Mouse (Mus musculus) T-helper 2 cell (primary cell): ENCODE measurements around the gene Trpv4.

ENCODE experiments used
- in situ Hi-C: fragments of 300-600 bp; cut with MboI, MseI; formaldehyde crosslinking; loops from one replicate; pipeline ENCODE4 v1.15.1; 2025; ENCODE audit warnings: high pct_unique_total_duplicates

Gene Trpv4

DNA sequence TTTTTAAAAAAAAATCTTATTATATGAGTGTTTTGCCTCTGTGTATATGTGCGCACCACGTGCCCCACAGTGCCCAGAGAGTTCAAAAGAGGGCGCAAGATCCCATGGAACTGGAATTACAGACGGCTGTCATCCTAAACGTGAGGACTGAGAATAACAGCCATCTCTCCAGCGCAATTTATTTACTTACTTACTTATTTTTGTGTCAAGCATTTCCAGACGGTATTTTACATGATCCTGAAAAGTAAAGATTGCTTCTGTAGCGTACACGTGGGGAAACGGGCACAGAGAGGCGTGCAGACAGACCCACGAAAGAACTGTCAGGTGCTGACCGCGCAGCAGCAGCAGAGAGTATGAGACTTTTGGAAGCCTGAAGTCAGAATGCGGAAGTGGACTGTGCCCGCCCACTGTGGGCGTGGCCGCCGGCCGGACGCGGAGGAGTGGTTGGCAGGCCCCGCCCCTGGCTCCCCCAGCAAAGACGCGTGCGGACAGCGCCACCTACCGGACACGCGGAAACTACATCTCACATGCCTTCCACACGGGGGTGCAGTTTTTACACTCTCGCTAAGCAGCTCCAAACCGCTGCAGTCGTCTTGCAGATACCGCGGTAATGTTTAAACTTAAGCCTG is 9.1 kb upstream of the Trpv4 start:
- in situ Hi-C loops = no loop called here

- in situ Hi-C loops = no loop called here
Measured at GRCm38 (mm10) chr5:114666659-114667058, 8.4 kb upstream of the Trpv4 start.

DNA sequence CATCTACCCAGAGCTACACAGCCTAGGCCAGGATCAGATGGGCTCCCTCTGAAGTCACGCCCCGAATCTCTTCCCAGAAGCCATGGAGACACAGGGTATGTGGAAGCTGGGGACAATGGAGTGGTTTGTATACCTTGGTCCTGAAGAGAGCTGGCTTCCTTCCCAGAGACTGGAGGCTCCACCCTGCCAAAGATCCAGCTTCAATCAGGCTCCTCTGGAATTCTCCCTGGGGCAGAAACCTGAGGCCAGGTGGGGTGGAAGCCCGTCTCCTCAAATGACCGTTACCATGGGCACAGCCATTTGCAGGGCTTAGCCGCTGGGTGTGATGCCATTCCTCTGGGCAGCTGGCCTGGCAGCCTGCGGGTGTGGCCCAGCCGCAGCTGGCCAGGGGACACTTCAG is 6.5 kb upstream of the Trpv4 start:
- in situ Hi-C loops = no loop called here

DNA sequence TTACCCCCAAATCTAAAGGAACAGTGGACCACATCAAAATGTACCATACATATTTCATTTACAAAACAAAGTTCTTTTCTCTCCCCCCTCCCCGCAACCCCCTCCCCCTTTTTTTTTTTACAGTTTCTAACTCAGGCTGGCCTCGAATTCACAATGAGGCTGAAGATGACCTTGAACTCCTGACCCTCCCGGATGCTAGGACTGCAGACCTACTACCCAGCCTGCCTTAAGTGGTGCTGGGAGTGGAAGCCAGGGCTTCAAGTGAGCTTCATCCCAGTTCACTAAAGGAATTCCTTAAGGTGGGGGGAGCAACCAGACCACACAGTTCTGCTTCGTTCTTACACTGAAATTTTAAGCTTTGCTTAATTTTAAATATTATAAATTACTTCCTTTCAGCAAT is 5.9 kb upstream of the Trpv4 start:
- in situ Hi-C loops = no loop called here

GRCm38 (mm10) chr5:114661029-114661428 is 2.8 kb upstream of the Trpv4 start:
- in situ Hi-C loops = no loop called here

- in situ Hi-C loops = no loop called here
Measured at GRCm38 (mm10) chr5:114657426-114657825, 795 bp downstream of the Trpv4 start.

DNA sequence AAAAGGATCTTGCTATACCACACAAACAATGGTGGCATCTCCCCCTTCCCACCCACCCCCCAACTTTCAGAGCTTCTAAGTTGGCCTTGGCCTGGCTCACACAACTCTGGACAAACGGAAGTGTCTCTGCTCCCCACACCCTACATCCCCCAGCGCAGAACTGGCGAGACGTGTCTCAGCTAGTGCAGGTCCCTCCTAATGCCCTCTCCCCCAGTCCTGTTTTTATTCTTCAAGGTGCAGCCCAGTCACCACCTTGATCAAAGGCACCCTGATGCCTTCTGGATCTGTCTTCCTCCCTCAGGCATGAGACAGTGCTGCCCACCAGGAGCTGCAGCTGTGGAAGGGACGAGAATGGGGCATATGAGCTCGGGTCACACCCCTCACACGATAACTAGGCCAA is 1.9 kb downstream of the Trpv4 start:
- in situ Hi-C loops = no loop called here

DNA sequence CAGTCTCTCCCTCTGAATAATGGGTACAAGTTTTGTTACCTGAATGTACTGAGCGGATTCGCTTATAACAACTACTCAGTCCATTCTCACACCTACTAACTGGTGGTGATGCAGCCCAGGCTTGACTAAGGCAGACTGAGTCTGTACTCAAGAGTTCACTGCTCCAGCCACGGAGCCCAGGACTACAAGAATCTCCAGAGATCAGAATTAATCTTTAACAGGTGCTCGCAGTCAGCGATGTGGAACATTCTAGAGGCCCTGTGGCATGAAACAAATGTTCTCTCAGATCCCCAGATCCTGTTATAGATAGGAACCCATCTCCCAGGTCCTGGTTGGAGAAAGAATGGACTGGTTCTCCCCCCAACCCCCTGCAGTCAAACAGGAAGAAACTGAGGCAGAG is 2.5 kb downstream of the Trpv4 start:
- in situ Hi-C loops = no loop called here

GRCm38 (mm10) chr5:114653656-114654437 is 4.4 kb downstream of the Trpv4 start:
- in situ Hi-C loops = no loop called here

- in situ Hi-C loops = no loop called here
Measured at GRCm38 (mm10) chr5:114651449-114651848, 6.8 kb downstream of the Trpv4 start.

DNA sequence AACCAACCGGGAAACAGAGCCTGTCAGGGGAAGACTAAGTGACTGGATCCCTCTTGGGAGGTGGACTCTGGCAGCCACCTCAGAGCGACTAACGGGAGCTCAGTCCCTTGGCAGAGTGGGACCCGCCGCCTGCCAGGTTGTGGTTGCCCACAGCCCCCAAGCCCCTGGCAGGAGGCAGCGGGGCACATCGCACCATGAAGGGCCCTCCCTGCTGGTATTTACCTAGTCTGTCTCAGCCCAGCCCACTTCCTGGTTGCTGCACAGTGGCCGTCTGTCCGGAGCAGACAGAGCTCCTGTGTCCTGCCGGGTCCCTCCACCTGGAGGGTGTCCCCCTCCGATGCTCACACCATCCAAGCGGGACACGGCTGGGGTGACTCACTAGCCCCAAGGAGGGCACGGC is 7.2 kb downstream of the Trpv4 start:
- in situ Hi-C loops = no loop called here

DNA sequence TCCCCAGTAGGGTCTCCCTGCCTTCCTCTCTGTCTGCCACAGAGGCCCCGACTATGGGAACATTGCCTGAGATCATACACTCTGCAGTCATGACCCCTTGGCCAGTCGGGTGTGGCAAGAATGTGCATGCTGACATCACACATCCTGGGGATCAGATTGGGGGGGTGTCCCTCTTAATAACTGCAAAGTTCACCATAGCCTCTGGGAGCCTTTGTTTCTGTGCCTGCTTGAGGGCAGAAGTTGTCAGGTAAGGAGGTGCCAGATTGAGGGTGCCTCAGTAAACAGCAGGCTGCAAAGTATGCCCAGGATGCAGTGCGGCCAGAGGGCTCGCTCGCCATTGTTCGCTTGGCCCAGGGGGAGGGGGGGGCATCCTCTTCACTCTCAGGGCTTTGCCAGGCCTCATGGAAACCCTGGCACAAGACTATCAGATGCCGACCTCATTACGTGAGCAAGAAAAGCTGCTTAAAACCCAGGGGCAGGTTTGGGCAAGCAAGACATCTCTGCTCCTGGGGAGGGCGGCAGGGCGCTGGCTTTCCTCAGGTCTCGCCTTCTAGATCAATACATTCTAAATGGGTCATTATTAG is 9.4 kb downstream of the Trpv4 start:
- in situ Hi-C loops = no loop called here

DNA sequence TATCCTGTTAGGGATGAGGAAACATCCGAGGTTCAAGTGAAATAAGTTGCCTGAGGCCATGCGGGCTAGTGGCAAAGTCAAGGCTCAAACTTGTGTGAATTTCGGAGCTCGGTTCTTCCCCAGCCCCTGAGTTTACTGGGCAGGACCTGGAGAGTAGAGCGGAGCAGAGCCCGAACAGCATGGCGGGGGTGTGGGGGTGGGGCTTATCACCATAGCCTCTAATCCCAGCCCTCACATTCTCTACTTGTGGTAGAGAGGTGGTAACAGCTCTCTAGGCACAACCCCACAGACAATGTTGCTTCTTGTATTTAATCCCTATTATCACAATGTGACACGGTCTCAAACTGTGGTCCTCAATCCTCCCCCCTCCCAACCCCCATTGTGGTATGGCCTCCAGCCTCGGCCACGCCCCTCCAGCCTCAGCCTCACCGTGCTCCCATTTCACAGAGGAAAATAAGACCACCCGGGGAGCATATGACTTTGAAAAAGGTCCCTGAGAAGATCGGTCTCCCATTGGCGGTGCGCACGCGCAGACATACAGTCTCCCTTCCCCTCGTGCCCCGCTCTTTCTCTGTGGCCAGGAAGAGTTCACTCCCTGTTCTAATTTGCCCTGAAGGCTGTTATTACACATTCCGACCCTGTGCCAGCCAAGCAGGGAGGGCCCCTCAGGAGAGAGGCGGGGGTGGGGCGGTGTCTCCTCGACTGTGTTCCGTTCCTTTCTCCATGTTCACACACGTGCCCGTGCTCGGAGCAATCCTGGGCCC is 10.8 kb downstream of the Trpv4 start:
- in situ Hi-C loops = no loop called here

- in situ Hi-C loops = no loop called here
Measured at GRCm38 (mm10) chr5:114645916-114646315, 12.3 kb downstream of the Trpv4 start.

GRCm38 (mm10) chr5:114644918-114645317 is 13.3 kb downstream of the Trpv4 start:
- in situ Hi-C loops = no loop called here

GRCm38 (mm10) chr5:114640809-114641208 is 17.4 kb downstream of the Trpv4 start:
- in situ Hi-C loops = no loop called here

DNA sequence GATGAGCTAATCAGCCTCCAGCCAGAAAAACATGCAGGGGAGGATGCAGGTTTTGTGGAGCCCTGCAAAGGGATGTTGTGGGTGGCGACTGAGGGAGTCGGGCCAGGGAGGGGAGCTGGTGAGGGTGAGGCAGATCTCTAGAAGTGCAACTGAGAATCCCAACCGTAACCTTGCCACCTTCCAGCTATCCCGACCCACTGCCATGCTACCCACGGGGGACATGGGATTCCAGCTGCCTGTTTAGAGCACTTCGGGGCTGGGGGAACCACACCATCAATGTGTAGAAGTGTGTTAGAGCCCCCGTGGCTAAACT is 18.6 kb downstream of the Trpv4 start:
- in situ Hi-C loops = no loop called here

DNA sequence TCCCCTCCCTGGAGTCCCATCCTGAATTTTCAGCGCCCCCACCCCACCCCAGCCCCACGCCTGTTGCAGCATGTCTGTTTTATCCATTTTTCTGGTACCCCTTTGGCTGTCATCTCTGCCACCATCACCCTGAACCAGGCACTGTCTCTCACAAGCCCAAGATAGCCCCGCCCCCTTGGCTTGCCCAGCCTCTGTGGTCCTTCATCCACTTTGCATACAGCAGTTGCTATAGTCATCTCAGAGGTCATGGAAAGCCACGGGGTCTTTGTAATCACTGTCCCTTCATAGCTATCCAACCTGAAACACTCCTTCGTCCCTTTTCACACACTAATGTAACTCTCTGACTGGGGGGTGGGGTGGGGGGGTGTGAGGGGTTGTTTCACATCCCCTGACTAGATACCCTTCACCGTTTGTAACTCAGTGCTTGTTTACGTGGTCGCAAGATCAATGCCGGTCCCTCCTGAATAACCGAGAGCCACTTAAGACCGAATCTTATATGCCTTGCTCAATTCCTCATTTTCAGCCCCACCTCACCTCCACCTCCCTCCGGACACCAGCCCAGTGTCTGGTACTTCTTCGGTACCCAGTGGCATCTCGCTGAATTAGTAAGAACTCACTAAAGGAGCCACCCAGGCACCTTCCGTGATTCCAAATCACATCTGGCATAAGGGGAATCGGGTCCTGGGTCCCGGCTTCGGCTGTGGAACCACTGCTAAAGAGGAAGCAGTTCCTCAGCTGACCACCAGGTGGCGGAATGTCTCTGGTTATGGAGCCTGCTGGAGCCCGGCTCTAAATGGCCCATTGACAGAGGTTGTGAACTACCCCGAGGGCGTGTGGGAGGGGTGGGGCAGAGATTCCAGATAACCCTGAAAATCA is 19.2 kb downstream of the Trpv4 start:
- in situ Hi-C loops = no loop called here

GRCm38 (mm10) chr5:114636091-114636490 is 22.1 kb downstream of the Trpv4 start:
- in situ Hi-C loops = no loop called here

GRCm38 (mm10) chr5:114631336-114631735 is 26.9 kb downstream of the Trpv4 start:
- in situ Hi-C loops = no loop called here

GRCm38 (mm10) chr5:114625590-114625989 is 32.6 kb downstream of the Trpv4 start:
- in situ Hi-C loops = no loop called here

GRCm38 (mm10) chr5:114620305-114620704 is 37.9 kb downstream of the Trpv4 start:
- in situ Hi-C loops = no loop called here
